Mouse (Mus musculus): Measurements from ENCODE around the gene Wwox. TPM values are rescaled to one million over a fixed set of nuclear protein-coding genes. Genes with fewer than 3 reads are reported as not detected.

Gene Wwox
- total RNA-seq, 1 experiment = 12.5 TPM

- peaks cover 2 to 3% of the 10 kb centered on the region in 2 experiments; a peak in 2 of 4 replicates for H3K4me1 ChIP-seq (ENCODE audit: control insufficient read depth in 2 of 2, insufficient read depth in 2 of 2, low read length in 2 of 2, poor library complexity in 1 of 2)
- H3K36me3 ChIP-seq (ENCODE audit: control insufficient read depth, insufficient read depth, low read length, poor library complexity, severe bottlenecking) = no peaks in the 10 kb centered on the region
- in situ Hi-C loops (cut with MboI; ENCODE audit: low sequenced_read_pairs in 2 of 2, unreplicated experiment in 2 of 2) = no loop called here
- no peak overlapping the region for H3K9ac ChIP-seq (ENCODE audit: insufficient read depth, low read depth, low read length, poor library complexity, severe bottlenecking)
- no peak overlapping the region for H3K4me3 ChIP-seq (ENCODE audit: insufficient read depth in 1 of 2, low read depth in 1 of 2, low read length in 2 of 2, poor library complexity in 1 of 2, severe bottlenecking in 1 of 2)
- no peak for DNase-seq (ENCODE audit: low read depth, low spot score)
- TF ChIP-seq CHD2 (IDR thresholded peaks at IDR 0.05; ENCODE audit: low read depth, low read length) (no peak), HCFC1 (IDR thresholded peaks at IDR 0.05; ENCODE audit: borderline replicate concordance, insufficient read depth, low read length) (no peak), MAFK (IDR thresholded peaks at IDR 0.05; ENCODE audit: insufficient read depth, low read depth, low read length) (no peak), ZNF384 (IDR thresholded peaks at IDR 0.05; ENCODE audit: low read depth, low read length) (no peak), ZC3H11A (IDR thresholded peaks at IDR 0.05; ENCODE audit: borderline replicate concordance, low read depth, low read length) (no peak)
- no peaks in the 10 kb centered on the region for H3K9me3 ChIP-seq (ENCODE audit: control insufficient read depth, insufficient read depth, low read depth, low read length)
- no peak overlapping the region for H3K27ac ChIP-seq (ENCODE audit: insufficient read depth, low read depth, low read length, poor library complexity, severe bottlenecking)
Measured at GRCm38 (mm10) chr8:114810470-114810869, 371.0 kb downstream of the Wwox start.

- Histone ChIP-seq H3K27ac (ENCODE audit: insufficient read depth, low read depth, low read length, poor library complexity, severe bottlenecking) (no peak overlapping the region), H3K4me1 (ENCODE audit: control insufficient read depth in 2 of 2, insufficient read depth in 2 of 2, low read length in 2 of 2, poor library complexity in 1 of 2) (peaks cover 0 to 3% of the 10 kb centered on the region in 2 experiments; a peak in 1 of 4 replicates), H3K9ac (ENCODE audit: insufficient read depth, low read depth, low read length, poor library complexity, severe bottlenecking) (no peak overlapping the region), H3K9me3 (ENCODE audit: control insufficient read depth, insufficient read depth, low read depth, low read length) (no peaks in the 10 kb centered on the region), H3K4me3 (ENCODE audit: insufficient read depth in 1 of 2, low read depth in 1 of 2, low read length in 2 of 2, poor library complexity in 1 of 2, severe bottlenecking in 1 of 2) (no peak overlapping the region), H3K36me3 (ENCODE audit: control insufficient read depth, insufficient read depth, low read length, poor library complexity, severe bottlenecking) (no peaks in the 10 kb centered on the region)
- DNase-seq (ENCODE audit: low read depth, low spot score) = no peak
- TF ChIP-seq MAFK (IDR thresholded peaks at IDR 0.05; ENCODE audit: insufficient read depth, low read depth, low read length) (no peak), CHD2 (IDR thresholded peaks at IDR 0.05; ENCODE audit: low read depth, low read length) (no peak), HCFC1 (IDR thresholded peaks at IDR 0.05; ENCODE audit: borderline replicate concordance, insufficient read depth, low read length) (no peak), ZC3H11A (IDR thresholded peaks at IDR 0.05; ENCODE audit: borderline replicate concordance, low read depth, low read length) (no peak), ZNF384 (IDR thresholded peaks at IDR 0.05; ENCODE audit: low read depth, low read length) (no peak)
- in situ Hi-C loops (cut with MboI; ENCODE audit: low sequenced_read_pairs in 2 of 2, unreplicated experiment in 2 of 2) = no loop called here
Measured at GRCm38 (mm10) chr8:114813830-114814229, 374.4 kb downstream of the Wwox start.

GRCm38 (mm10) chr8:114814769-114815736 is 375.6 kb downstream of the Wwox start:
- no peak for DNase-seq (ENCODE audit: low read depth, low spot score)
- TF ChIP-seq ZC3H11A (IDR thresholded peaks at IDR 0.05; ENCODE audit: borderline replicate concordance, low read depth, low read length) = no peak
- TF ChIP-seq MAFK (IDR thresholded peaks at IDR 0.05; ENCODE audit: insufficient read depth, low read depth, low read length) = no peak
- no peak for TF ChIP-seq CHD2 (IDR thresholded peaks at IDR 0.05; ENCODE audit: low read depth, low read length)
- TF ChIP-seq HCFC1 (IDR thresholded peaks at IDR 0.05; ENCODE audit: borderline replicate concordance, insufficient read depth, low read length) = no peak
- no peak for TF ChIP-seq ZNF384 (IDR thresholded peaks at IDR 0.05; ENCODE audit: low read depth, low read length)
- Histone ChIP-seq H3K9me3 (ENCODE audit: control insufficient read depth, insufficient read depth, low read depth, low read length) (no peaks in the 10 kb centered on the region), H3K4me3 (ENCODE audit: insufficient read depth in 1 of 2, low read depth in 1 of 2, low read length in 2 of 2, poor library complexity in 1 of 2, severe bottlenecking in 1 of 2) (no peak overlapping the region), H3K36me3 (ENCODE audit: control insufficient read depth, insufficient read depth, low read length, poor library complexity, severe bottlenecking) (no peaks in the 10 kb centered on the region), H3K4me1 (ENCODE audit: control insufficient read depth in 2 of 2, insufficient read depth in 2 of 2, low read length in 2 of 2, poor library complexity in 1 of 2) (peaks cover 0 to 3% of the 10 kb centered on the region in 2 experiments; a peak in 1 of 4 replicates), H3K9ac (ENCODE audit: insufficient read depth, low read depth, low read length, poor library complexity, severe bottlenecking) (no peak overlapping the region), H3K27ac (ENCODE audit: insufficient read depth, low read depth, low read length, poor library complexity, severe bottlenecking) (no peak overlapping the region)
- in situ Hi-C loops (cut with MboI; ENCODE audit: low sequenced_read_pairs in 2 of 2, unreplicated experiment in 2 of 2) = no loop called here

GRCm38 (mm10) chr8:114816343-114816742 is 376.9 kb downstream of the Wwox start:
- Histone ChIP-seq H3K9ac (ENCODE audit: insufficient read depth, low read depth, low read length, poor library complexity, severe bottlenecking) (no peak overlapping the region), H3K9me3 (ENCODE audit: control insufficient read depth, insufficient read depth, low read depth, low read length) (no peaks in the 10 kb centered on the region), H3K4me1 (ENCODE audit: control insufficient read depth in 2 of 2, insufficient read depth in 2 of 2, low read length in 2 of 2, poor library complexity in 1 of 2) (peaks cover 0 to 3% of the 10 kb centered on the region in 2 experiments; a peak in 1 of 4 replicates), H3K36me3 (ENCODE audit: control insufficient read depth, insufficient read depth, low read length, poor library complexity, severe bottlenecking) (no peaks in the 10 kb centered on the region), H3K4me3 (ENCODE audit: insufficient read depth in 1 of 2, low read depth in 1 of 2, low read length in 2 of 2, poor library complexity in 1 of 2, severe bottlenecking in 1 of 2) (no peak overlapping the region), H3K27ac (ENCODE audit: insufficient read depth, low read depth, low read length, poor library complexity, severe bottlenecking) (no peak overlapping the region)
- no peak for TF ChIP-seq CHD2 (IDR thresholded peaks at IDR 0.05; ENCODE audit: low read depth, low read length)
- TF ChIP-seq ZC3H11A (IDR thresholded peaks at IDR 0.05; ENCODE audit: borderline replicate concordance, low read depth, low read length) = no peak
- TF ChIP-seq HCFC1 (IDR thresholded peaks at IDR 0.05; ENCODE audit: borderline replicate concordance, insufficient read depth, low read length) = no peak
- TF ChIP-seq MAFK (IDR thresholded peaks at IDR 0.05; ENCODE audit: insufficient read depth, low read depth, low read length) = no peak
- TF ChIP-seq ZNF384 (IDR thresholded peaks at IDR 0.05; ENCODE audit: low read depth, low read length) = no peak
- DNase-seq (ENCODE audit: low read depth, low spot score) = no peak
- in situ Hi-C loops (cut with MboI; ENCODE audit: low sequenced_read_pairs in 2 of 2, unreplicated experiment in 2 of 2) = no loop called here

Data from ES-E14 (cell line).